In the genomic region with DNA sequence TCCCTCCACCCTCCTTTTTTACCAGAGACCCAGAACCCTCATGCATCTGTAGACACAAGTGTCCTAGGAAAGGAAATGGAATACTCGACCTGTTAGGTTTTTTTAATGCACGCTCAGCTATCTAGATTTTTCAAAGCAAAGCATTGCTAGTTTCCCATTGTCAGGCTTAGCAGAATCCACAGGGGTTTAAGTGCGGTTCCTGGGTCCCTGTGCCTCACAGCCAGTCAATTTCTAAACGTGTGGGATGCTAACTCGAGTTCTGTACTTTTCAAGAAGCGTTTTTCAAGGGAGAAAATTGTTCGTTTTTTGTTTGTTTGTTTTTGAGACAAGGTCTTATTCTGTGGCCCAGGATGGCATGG, we compare ENCODE assay signal across 10 mouse cellular contexts. TPM values are rescaled to one million over a fixed set of nuclear protein-coding genes. Genes with fewer than 3 reads are reported as not detected.
DNase-seq lines count a peak whose midpoint lies in the region; ATAC-seq lines count a peak whose summit lies in the region.
"Had no signal": no experiment of that assay in that cellular context is flagged by ENCODE, and none has a peak within 500 bp of the region (broad histone marks: within the 10 kb centered on the region; RNA-seq: fewer than 3 reads in every experiment).

No protein-coding gene starts in this region.

- WGBS in heart, embryonic 14.5 days: 8% methylated on average over 7 of the region's 7 CpGs
- WGBS in hindbrain, embryonic 13.5 days: 8% methylated on average over 7 of the region's 7 CpGs
- WGBS in midbrain, embryonic 11.5 days: 7% methylated on average over 7 of the region's 7 CpGs

- DNase-seq in heart, postnatal 4 days: no peak
- DNase-seq in midbrain, embryonic 11.5 days (ENCODE audit: low spot score, missing footprints): peak; percentile 94
- no peak for DNase-seq in cerebellum, postnatal 10 days
- no peak for DNase-seq in right cerebral cortex, postnatal 36 days (ENCODE audit: low spot score in 2 of 2)
- no peak for DNase-seq in adrenal gland, postnatal 4 days (ENCODE audit: low spot score in 2 of 2)

- peak overlapping the region; percentile 56 to 83 for H3K4me3 ChIP-seq in heart, embryonic 14.5 days (ENCODE audit: control insufficient read depth in 1 of 2, insufficient read depth in 1 of 2, low read depth in 1 of 2, low read length in 2 of 2)
- peak overlapping the region; percentile 47; the same call in 1 of the 2 replicates for H3K4me3 ChIP-seq in brown adipose tissue, adult 24 weeks (ENCODE audit: insufficient read depth, low read depth, low read length)
- H3K4me3 ChIP-seq in hindbrain, embryonic 13.5 days: peak overlapping the region; percentile 75
- peak overlapping the region; percentile 54 for H3K4me3 ChIP-seq in midbrain, embryonic 11.5 days (ENCODE audit: low read depth, low read length)

- H3K9me3 ChIP-seq in heart, embryonic 14.5 days (ENCODE audit: control insufficient read depth, low read length): no peaks in the 10 kb centered on the region
- no peaks in the 10 kb centered on the region for H3K9me3 ChIP-seq in hindbrain, embryonic 13.5 days
- H3K9me3 ChIP-seq in midbrain, embryonic 11.5 days (ENCODE audit: control insufficient read depth, low read length): no peaks in the 10 kb centered on the region

- ATAC-seq in heart, embryonic 14.5 days (ENCODE audit: insufficient number of reproducible peaks, insufficient read depth, low FRiP score, low read depth): no peak
- peak; percentile 36 for ATAC-seq in hindbrain, embryonic 13.5 days (ENCODE audit: low FRiP score)
- ATAC-seq in midbrain, embryonic 11.5 days (ENCODE audit: low FRiP score): no peak

- no peak overlapping the region for H3K27ac ChIP-seq in heart, embryonic 14.5 days (replicated peaks in 1 of 2; ENCODE audit: control insufficient read depth in 1 of 2, insufficient read depth in 1 of 2, low read depth in 2 of 2, low read length in 2 of 2)
- no peak overlapping the region for H3K27ac ChIP-seq in brown adipose tissue, adult 24 weeks (replicated peaks; ENCODE audit: low read depth, low read length)
- no peak overlapping the region for H3K27ac ChIP-seq in hindbrain, embryonic 13.5 days
- no peak overlapping the region for H3K27ac ChIP-seq in midbrain, embryonic 11.5 days (ENCODE audit: low read depth, low read length)

- H3K27me3 ChIP-seq in heart, embryonic 14.5 days (ENCODE audit: control insufficient read depth, insufficient read depth, low read length): no peaks in the 10 kb centered on the region
- peaks cover 18% of the 10 kb centered on the region for H3K27me3 ChIP-seq in hindbrain, embryonic 13.5 days
- H3K27me3 ChIP-seq in midbrain, embryonic 11.5 days (ENCODE audit: control insufficient read depth, insufficient read depth, low read length): peaks cover 11% of the 10 kb centered on the region; the same call in 1 of the 2 replicates
- H3K27me3 ChIP-seq: CH12.LX had no signal

- H3K4me2 ChIP-seq in heart, embryonic 14.5 days (ENCODE audit: low read length): peak overlapping the region; percentile 89
- H3K4me2 ChIP-seq in hindbrain, embryonic 13.5 days: peak overlapping the region; percentile 65
- H3K4me2 ChIP-seq in midbrain, embryonic 11.5 days: peak overlapping the region; percentile 66

- H3K9ac ChIP-seq in heart, embryonic 14.5 days (ENCODE audit: low read length): peak overlapping the region; percentile 74
- peak overlapping the region; percentile 86 for H3K9ac ChIP-seq in hindbrain, embryonic 13.5 days
- peak overlapping the region; percentile 73 for H3K9ac ChIP-seq in midbrain, embryonic 11.5 days (ENCODE audit: low read length)

- peaks cover 6 to 9% of the 10 kb centered on the region in 2 experiments; a peak in 3 of 4 replicates for H3K4me1 ChIP-seq in heart, embryonic 14.5 days (ENCODE audit: control insufficient read depth in 2 of 2, insufficient read depth in 2 of 2, low read length in 2 of 2)
- peaks cover 2% of the 10 kb centered on the region; the same call in 1 of the 2 replicates for H3K4me1 ChIP-seq in brown adipose tissue, adult 24 weeks (ENCODE audit: control insufficient read depth, insufficient read depth, insufficient read length, low read length)
- peaks cover 15% of the 10 kb centered on the region for H3K4me1 ChIP-seq in hindbrain, embryonic 13.5 days (replicated peaks)
- H3K4me1 ChIP-seq in midbrain, embryonic 11.5 days (ENCODE audit: control insufficient read depth, insufficient read depth, low read length): 0 out of 2 replicates have a peak, but pooled peaks cover 2% of the 10 kb centered on the region

- H3K36me3 ChIP-seq in heart, embryonic 14.5 days (ENCODE audit: control insufficient read depth, insufficient read depth, low read length): no peaks in the 10 kb centered on the region
- H3K36me3 ChIP-seq in hindbrain, embryonic 13.5 days: no peaks in the 10 kb centered on the region
- H3K36me3 ChIP-seq in midbrain, embryonic 11.5 days (ENCODE audit: control insufficient read depth, insufficient read depth, low read length): no peaks in the 10 kb centered on the region

RNA-seq across cellular contexts. Expression of gene Trpc3, which starts 0.3 kb away (rescaled TPM):
- 6.1 and 6.4 TPM in 2 replicates for polyA plus RNA-seq in heart, embryonic 14.5 days (2014; fragmentation: Nextera tagmentation; extraction: Ambion mirVana)
- 1 to 10 TPM; 9.6 to 9.8 TPM for total RNA-seq in heart, postnatal 4 days (2021)
- polyA plus RNA-seq in brown adipose tissue, adult 24 weeks (2012; ENCODE audit: insufficient read depth, insufficient read length, missing spikeins): 0.87 and 2.6 TPM in 2 replicates
- 7.6 and 8.0 TPM in 2 replicates for polyA plus RNA-seq in hindbrain, embryonic 13.5 days (2015; fragmentation: Nextera tagmentation; extraction: Ambion mirVana)
- polyA plus RNA-seq in midbrain, embryonic 11.5 days (2014; fragmentation: Nextera tagmentation; extraction: Ambion mirVana): 4.3 and 4.5 TPM in 2 replicates
- total RNA-seq in adrenal gland, postnatal 4 days (2021): 1 to 10 TPM; 5.1 to 7.5 TPM
- total RNA-seq: CH12.LX; hematopoietic stem cell, adult 5-6 weeks had no signal
